ENCODE assay signal across 9 mouse cellular contexts in genomic region chr7:92125886-92126285, GRCm38 (mm10).
DNase-seq lines count a peak whose midpoint lies in the region; ATAC-seq and TF ChIP-seq lines count a peak whose summit lies in the region.
"Had no signal": no experiment of that assay in that cellular context is flagged by ENCODE, and none has a peak within 500 bp of the region (broad histone marks: within the 10 kb centered on the region; RNA-seq: fewer than 3 reads in every experiment).

No protein-coding gene starts in this region.

- intact Hi-C loops in gastrocnemius, adult 2 months (cut with DNase I): no loop called here

- no peak overlapping the region for H3K4me2 ChIP-seq in lung, embryonic 14.5 days
- no peak overlapping the region for H3K4me2 ChIP-seq in forebrain, embryonic 15.5 days (replicated peaks)

- 33% methylated on average over 3 of the region's 3 CpGs for WGBS in lung, embryonic 14.5 days
- 22% methylated on average over 3 of the region's 3 CpGs for WGBS in forebrain, embryonic 15.5 days

- H3K27ac ChIP-seq in lung, embryonic 14.5 days (ENCODE audit: low read depth): no peak overlapping the region
- peak overlapping the region; percentile 32; the same call in 1 of the 2 replicates for H3K27ac ChIP-seq in forebrain, embryonic 15.5 days (replicated peaks)
- no peak overlapping the region for H3K27ac ChIP-seq in gastrocnemius, adult 2 months
- H3K27ac ChIP-seq: heart, adult 2 months; left cerebral cortex, adult 2 months had no signal

- H3K27me3 ChIP-seq in lung, embryonic 14.5 days (ENCODE audit: insufficient read depth, low read length): no peaks in the 10 kb centered on the region
- no peaks in the 10 kb centered on the region for H3K27me3 ChIP-seq in forebrain, embryonic 15.5 days

- no peaks in the 10 kb centered on the region for H3K9me3 ChIP-seq in lung, embryonic 14.5 days (ENCODE audit: low read depth, low read length)
- no peaks in the 10 kb centered on the region for H3K9me3 ChIP-seq in forebrain, embryonic 15.5 days

- peak; percentile 68; the same call in 1 of the 2 replicates for ATAC-seq in lung, embryonic 14.5 days (ENCODE audit: insufficient read depth)
- peak; percentile 90 for ATAC-seq in forebrain, embryonic 15.5 days (replicated peaks)

- H3K36me3 ChIP-seq in lung, embryonic 14.5 days (ENCODE audit: insufficient read depth): no peaks in the 10 kb centered on the region
- H3K36me3 ChIP-seq in forebrain, embryonic 15.5 days: no peaks in the 10 kb centered on the region

- no peak overlapping the region for H3K9ac ChIP-seq in lung, embryonic 14.5 days
- H3K9ac ChIP-seq in forebrain, embryonic 15.5 days (replicated peaks): no peak overlapping the region

- DNase-seq in lung, embryonic 14.5 days: peak; percentile 73
- DNase-seq in lung, postnatal 36 days: no peak
- DNase-seq in cerebellum, adult 8-10 months: peak; percentile 73
- DNase-seq in right cerebral cortex, postnatal 14 days: peak; percentile 68
- DNase-seq in gastrocnemius, adult 2 months: no peak
- no peak for DNase-seq in layer of hippocampus, postnatal 10 days (ENCODE audit: low spot score in 2 of 2)
- DNase-seq: heart, adult 2 months had no signal

- H3K4me3 ChIP-seq in lung, embryonic 14.5 days (ENCODE audit: low read depth, low read length): no peak overlapping the region
- no peak overlapping the region for H3K4me3 ChIP-seq in forebrain, embryonic 15.5 days
- no peak overlapping the region for H3K4me3 ChIP-seq in gastrocnemius, adult 2 months
- H3K4me3 ChIP-seq: heart, adult 2 months; left cerebral cortex, adult 2 months had no signal

- TF ChIP-seq CTCF in lung, embryonic 14.5 days (IDR thresholded peaks at IDR 0.05; ENCODE audit: low read depth): no peak
- TF ChIP-seq CTCF in gastrocnemius, adult 2 months (IDR thresholded peaks at IDR 0.05): no peak

- H3K4me1 ChIP-seq in lung, embryonic 14.5 days (ENCODE audit: insufficient read depth): no peaks in the 10 kb centered on the region
- H3K4me1 ChIP-seq in forebrain, embryonic 15.5 days: peaks cover 19% of the 10 kb centered on the region

Comparison
In these comparisons a context has a peak if more than half of its experiments do, and no peak if none do; other contexts are left out.
1. DNase-seq: peak in lung, embryonic 14.5 days (single experiment), cerebellum, adult 8-10 months (single experiment) and right cerebral cortex, postnatal 14 days (single experiment); none in lung, postnatal 36 days (single experiment), gastrocnemius, adult 2 months (single experiment) and layer of hippocampus, postnatal 10 days (0 of 2).